Mouse (Mus musculus): ENCODE data around the gene Zzef1.

Zzef1 gene

GRCm38 (mm10) chr11:72807992-72808391 is 12.0 kb downstream of the Zzef1 start:
- no peak for DNase-seq

GRCm38 (mm10) chr11:72813687-72814086 is 17.7 kb downstream of the Zzef1 start:
- DNase-seq: no peak

GRCm38 (mm10) chr11:72814188-72814587 is 18.2 kb downstream of the Zzef1 start:
- peak; percentile 14 for DNase-seq

- no peak for DNase-seq
Measured at GRCm38 (mm10) chr11:72816859-72817258, 20.8 kb downstream of the Zzef1 start.

- DNase-seq: no peak
Measured at GRCm38 (mm10) chr11:72818067-72818466, 22.0 kb downstream of the Zzef1 start.

- DNase-seq: no peak
Measured at GRCm38 (mm10) chr11:72821041-72821440, 25.0 kb downstream of the Zzef1 start.

GRCm38 (mm10) chr11:72829869-72830268 is 33.8 kb downstream of the Zzef1 start:
- DNase-seq: no peak

- DNase-seq: no peak
Measured at GRCm38 (mm10) chr11:72842731-72843130, 46.7 kb downstream of the Zzef1 start.

- DNase-seq: no peak
Measured at GRCm38 (mm10) chr11:72843576-72843975, 47.5 kb downstream of the Zzef1 start.

GRCm38 (mm10) chr11:72845526-72845925 is 49.5 kb downstream of the Zzef1 start:
- DNase-seq: no peak

GRCm38 (mm10) chr11:72846685-72847084 is 50.7 kb downstream of the Zzef1 start:
- no peak for DNase-seq

- no peak for DNase-seq
Measured at GRCm38 (mm10) chr11:72847831-72848628, 52.0 kb downstream of the Zzef1 start.

- no peak for DNase-seq
Measured at GRCm38 (mm10) chr11:72850419-72851131, 54.5 kb downstream of the Zzef1 start.

GRCm38 (mm10) chr11:72851214-72851613 is 55.2 kb downstream of the Zzef1 start:
- no peak for DNase-seq

- no peak for DNase-seq
Measured at GRCm38 (mm10) chr11:72852122-72852521, 56.1 kb downstream of the Zzef1 start.

- no peak for DNase-seq
Measured at GRCm38 (mm10) chr11:72853086-72853485, 57.1 kb downstream of the Zzef1 start.

- no peak for DNase-seq
Measured at GRCm38 (mm10) chr11:72854251-72854650, 58.2 kb downstream of the Zzef1 start.

GRCm38 (mm10) chr11:72856764-72857163 is 60.7 kb downstream of the Zzef1 start:
- no peak for DNase-seq

GRCm38 (mm10) chr11:72861236-72861635 is 65.2 kb downstream of the Zzef1 start:
- DNase-seq: no peak

GRCm38 (mm10) chr11:72866446-72866845 is 70.4 kb downstream of the Zzef1 start:
- no peak for DNase-seq

- DNase-seq: no peak
Measured at GRCm38 (mm10) chr11:72872061-72872460, 76.0 kb downstream of the Zzef1 start.

GRCm38 (mm10) chr11:72892623-72893022 is 96.6 kb downstream of the Zzef1 start:
- no peak for DNase-seq

- DNase-seq: no peak
Measured at GRCm38 (mm10) chr11:72908391-72908790, 112.4 kb downstream of the Zzef1 start.

GRCm38 (mm10) chr11:72917299-72917996 is 121.4 kb downstream of the Zzef1 start:
- DNase-seq: no peak
